Mouse (Mus musculus) lung, postnatal 0 days (tissue): ENCODE data around the gene Ovol1. TPM values are rescaled to one million over a fixed set of nuclear protein-coding genes. Genes with fewer than 3 reads are reported as not detected.

Experiments used
- ATAC-seq: fragments of 200-750 bp; cut with Nextera tagmentation; 2 replicates; pipeline ENCODE4 v1.8.0; 2017; ENCODE audit warnings: moderate library complexity
- DNase-seq: peaks from one replicate; pipeline ENCODE4 v3.0.0-alpha.2; 2016; ENCODE audit warnings: low spot score
- H3K27ac ChIP-seq: fragments of 300-500 bp; sonication (generic); 2 replicates; pipeline ENCODE4 v1.5.1; 2014; ENCODE audit warnings: antibody characterized with exemption, mild to moderate bottlenecking, low read length, mixed read lengths
- H3K27me3 ChIP-seq: fragments of 300-500 bp; sonication (generic); replicated peaks from 2 replicates; pipeline ENCODE4 v1.6.1; 2014; ENCODE audit warnings: low read length, mixed read lengths; ENCODE audit not compliant: insufficient read depth
- H3K36me3 ChIP-seq: fragments of 300-500 bp; sonication (generic); 2 replicates; pipeline ENCODE4 v1.6.1; 2014; ENCODE audit warnings: low read length, mixed read lengths; ENCODE audit not compliant: insufficient read depth
- H3K4me1 ChIP-seq: fragments of 300-500 bp; sonication (generic); 2 replicates; pipeline ENCODE4 v1.6.1; 2014; ENCODE audit warnings: antibody characterized with exemption, low read depth, low read length, mixed read lengths; ENCODE audit not compliant: insufficient read depth
- H3K4me2 ChIP-seq: fragments of 300-500 bp; sonication (generic); replicated peaks from 2 replicates; pipeline ENCODE4 v1.6.1; 2014; ENCODE audit warnings: low read depth, mild to moderate bottlenecking, low read length, moderate library complexity, mixed read lengths
- H3K4me3 ChIP-seq: fragments of 300-500 bp; sonication (generic); 2 replicates; pipeline ENCODE4 v1.5.1; 2014; ENCODE audit warnings: low read depth, low read length
- H3K9ac ChIP-seq: fragments of 300-500 bp; sonication (generic); replicated peaks from 2 replicates; pipeline ENCODE4 v1.6.1; 2014; ENCODE audit warnings: low read depth, mild to moderate bottlenecking
- H3K9me3 ChIP-seq: fragments of 300-500 bp; sonication (generic); 2 replicates; pipeline ENCODE4 v1.6.1; 2016; ENCODE audit warnings: low read length, mixed read lengths
- CTCF ChIP-seq: IDR thresholded peaks from 2 replicates; pipeline ENCODE4 v1.5.1; 2016; ENCODE audit warnings: antibody characterized with exemption, mild to moderate bottlenecking
- EP300 ChIP-seq: IDR thresholded peaks from 2 replicates; pipeline ENCODE4 v1.6.1; 2016; ENCODE audit warnings: antibody characterized with exemption, mild to moderate bottlenecking, control low read depth
- whole genome bisulfite sequencing: fragments of 180-500 bp; shearing (Covaris S2); extraction: QIAGEN DNeasy Blood & Tissue Kit; methylation state at CpG from one replicate; pipeline ENCODE4 v1.1.7; 2014; 5-methylcytosine and 5-hydroxymethylcytosine counted together
- polyA plus RNA-seq: library from polyadenylated mRNA; unstranded; fragments of >200 nt; fragmentation: Nextera tagmentation; extraction: Ambion mirVana; gene quantifications from 2 replicates; pipeline ENCODE4 v1.2.1, GENCODE M21; 2015

Gene Ovol1
- polyA plus RNA-seq, 1 experiment from 2014 or later = 2.1 TPM

DNA sequence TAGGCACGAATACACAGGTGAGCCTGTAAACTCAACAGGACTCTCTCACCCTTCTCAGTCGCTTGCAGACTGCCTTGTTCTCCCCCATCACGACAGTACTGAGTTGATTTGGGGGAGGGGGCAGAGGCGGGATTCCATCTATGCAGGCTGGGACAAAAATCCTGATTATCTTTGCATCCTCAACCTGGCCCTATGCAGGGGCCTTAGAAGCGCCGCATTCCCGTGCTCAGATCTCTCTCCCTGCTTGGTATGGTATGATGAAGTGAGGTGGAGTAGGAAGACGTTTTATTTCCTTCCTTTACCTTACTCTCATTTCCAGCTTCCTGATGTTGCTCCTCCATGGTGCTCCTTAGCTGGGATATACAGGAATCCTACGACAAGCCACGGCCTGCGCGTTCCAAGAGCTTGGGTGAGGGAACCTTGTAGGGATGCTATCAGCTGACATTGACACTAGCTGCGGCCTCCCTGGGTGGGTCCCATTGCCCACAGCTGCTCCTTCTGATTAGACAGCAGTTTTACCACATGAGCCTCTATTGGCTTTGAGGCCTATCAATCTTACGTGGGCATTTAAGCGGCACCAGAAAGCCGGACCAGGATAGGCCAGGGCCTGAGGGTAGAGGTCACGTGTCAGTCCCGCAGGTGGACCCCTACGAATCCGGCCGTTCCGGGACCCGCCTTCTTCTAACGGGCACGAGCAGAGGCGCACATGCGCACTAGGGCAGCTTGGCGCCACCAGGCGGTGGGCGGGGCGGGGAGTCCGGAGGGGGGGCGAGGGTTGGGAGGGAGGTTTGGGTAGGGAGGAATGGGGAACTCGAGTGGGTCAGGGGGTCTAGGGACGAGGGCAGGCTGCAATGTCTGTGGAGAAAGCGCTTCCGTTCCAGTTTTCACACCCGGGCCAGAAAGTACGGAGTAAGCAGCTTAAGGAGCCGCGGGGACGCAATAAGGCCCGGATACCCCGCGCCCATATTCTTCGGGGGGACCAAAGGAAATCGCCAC, 50.1 kb downstream of the Ovol1 start, which contains the start of gene Snx32:
Gene Snx32, minus strand, starts transcription at position 508 of the 996 bp plus-strand sequence.
- ATAC-seq (peak; percentile 100), DNase-seq (peak; percentile 99)
- Histone ChIP-seq H3K27me3 (no peaks in the 10 kb centered on the region), H3K36me3 (no peaks in the 10 kb centered on the region), H3K9me3 (no peaks in the 10 kb centered on the region), H3K27ac (peak within 1 kb of the TSS; percentile 34; the same call in 1 of the 2 replicates), H3K9ac (peak within 1 kb of the TSS; percentile 32; the same call in 1 of the 2 replicates), H3K4me2 (peak within 1 kb of the TSS; percentile 80), H3K4me1 (0 out of 2 replicates have a peak, but pooled peaks cover 10% of the 10 kb centered on the region), H3K4me3 (peak within 1 kb of the TSS; percentile 48)
- WGBS = 4% methylated on average over 46 of the region's 47 CpGs
- TF ChIP-seq EP300 = no peak
- peak; percentile 52 for TF ChIP-seq CTCF

- Histone ChIP-seq H3K4me1 (no peaks in the 10 kb centered on the region), H3K27ac (no peak within 1 kb of the TSS), H3K4me3 (no peak within 1 kb of the TSS), H3K27me3 (no peaks in the 10 kb centered on the region), H3K9me3 (no peaks in the 10 kb centered on the region), H3K4me2 (no peak within 1 kb of the TSS), H3K9ac (no peak within 1 kb of the TSS), H3K36me3 (no peaks in the 10 kb centered on the region)
- 63% methylated on average over 17 of the region's 17 CpGs for WGBS
- no peak for ATAC-seq
- DNase-seq = no peak
- TF ChIP-seq CTCF = no peak
- no peak for TF ChIP-seq EP300
Observed at GRCm38 (mm10) chr19:5503687-5504086, 56.8 kb downstream of the Ovol1 start, which contains the start of gene 1700020D05Rik. 1700020D05Rik (minus strand) TSS chr19:5503787.

DNA sequence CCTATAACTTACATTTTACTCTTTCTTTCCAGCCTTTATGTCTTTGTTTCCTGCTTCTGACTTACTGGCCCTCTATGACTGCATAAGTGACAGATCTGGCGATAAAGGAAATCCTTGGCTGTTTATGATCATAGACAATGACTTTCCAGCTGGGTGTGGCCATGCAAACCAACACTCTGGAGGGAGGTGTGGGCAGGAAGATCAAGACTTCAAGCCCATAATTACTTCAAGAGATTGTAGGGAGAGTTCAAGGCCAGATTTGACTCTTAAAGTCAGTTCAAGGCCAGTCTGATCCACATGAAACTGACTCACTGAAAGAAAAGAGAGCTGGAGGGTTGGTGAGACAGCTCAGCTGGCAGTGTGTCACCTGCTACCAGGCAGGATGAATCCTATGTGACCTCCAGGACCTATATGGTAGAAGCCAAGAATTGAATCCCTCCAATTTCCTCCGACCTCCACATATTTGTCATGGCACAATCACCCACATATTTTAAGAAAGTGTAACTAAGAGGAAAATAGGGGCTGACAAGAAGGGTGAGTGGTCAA, 60.0 kb downstream of the Ovol1 start:
- no peak overlapping the region for H3K9ac ChIP-seq
- no peak overlapping the region for H3K4me3 ChIP-seq
- peaks cover 13% of the 10 kb centered on the region for H3K36me3 ChIP-seq
- TF ChIP-seq CTCF (no peak), EP300 (no peak)
- H3K4me2 ChIP-seq = no peak overlapping the region
- H3K4me1 ChIP-seq = no peaks in the 10 kb centered on the region
- DNase-seq = no peak
- no peaks in the 10 kb centered on the region for H3K27me3 ChIP-seq
- 66% methylated on average over 2 of the region's 2 CpGs for WGBS
- H3K9me3 ChIP-seq = no peaks in the 10 kb centered on the region
- ATAC-seq = no peak
- H3K27ac ChIP-seq = no peak overlapping the region

Other genes with a start within 250 kb of the Ovol1 start
- gene Catsper1, start 224.9 kb downstream of the Ovol1 start, polyA plus RNA-seq = not detected in 2 replicates
- gene Cst6, start 211.1 kb downstream of the Ovol1 start, polyA plus RNA-seq = 0.65 and 1.4 TPM in 2 replicates
- gene Eif1ad, start 193.9 kb downstream of the Ovol1 start, polyA plus RNA-seq = 21.5 and 25.4 TPM in 2 replicates
- 182 and 191 TPM in 2 replicates for gene Banf1, start 193.5 kb downstream of the Ovol1 start, polyA plus RNA-seq
- 35.2 and 43.5 TPM in 2 replicates for gene Sart1, start 171.9 kb downstream of the Ovol1 start, polyA plus RNA-seq
- gene Tsga10ip, start 158.1 kb downstream of the Ovol1 start, polyA plus RNA-seq = 1.1 TPM in 2 replicates
- 352 and 379 TPM in 2 replicates for gene Drap1, start 135.7 kb downstream of the Ovol1 start, polyA plus RNA-seq
- gene AI837181, start 135.5 kb downstream of the Ovol1 start, polyA plus RNA-seq = 61.7 and 63.6 TPM in 2 replicates
- 0.31 TPM in 1 of 2 replicates, not detected in the other for gene Fosl1, start 113.1 kb downstream of the Ovol1 start, polyA plus RNA-seq
- gene Ccdc85b, start 102.8 kb downstream of the Ovol1 start, polyA plus RNA-seq = 14.4 and 18.0 TPM in 2 replicates
- gene Fibp, start 100.0 kb downstream of the Ovol1 start, polyA plus RNA-seq = 133 and 135 TPM in 2 replicates
- 2.6 and 2.8 TPM in 2 replicates for gene Ctsw, start 92.1 kb downstream of the Ovol1 start, polyA plus RNA-seq
- gene Efemp2, start 86.7 kb downstream of the Ovol1 start, polyA plus RNA-seq = 91.8 and 96.1 TPM in 2 replicates
- 46.7 and 50.2 TPM in 2 replicates for gene Mus81, start 72.2 kb downstream of the Ovol1 start, polyA plus RNA-seq
- 1,591 and 1,653 TPM in 2 replicates for gene Cfl1, start 70.2 kb downstream of the Ovol1 start, polyA plus RNA-seq
- gene 1700020D05Rik, start 56.9 kb downstream of the Ovol1 start, polyA plus RNA-seq = not detected in 2 replicates
- gene Snx32, start 50.1 kb downstream of the Ovol1 start, polyA plus RNA-seq = 3.6 and 3.7 TPM in 2 replicates
- 3.9 and 4.3 TPM in 2 replicates for gene Ap5b1, start 7.4 kb upstream of the Ovol1 start, polyA plus RNA-seq
- 59.6 and 68.5 TPM in 2 replicates for gene Rnaseh2c, start 41.2 kb upstream of the Ovol1 start, polyA plus RNA-seq
- gene Kat5, start 49.6 kb upstream of the Ovol1 start, polyA plus RNA-seq = 51.1 and 51.9 TPM in 2 replicates
- gene Rela, start 76.8 kb upstream of the Ovol1 start, polyA plus RNA-seq = 50.1 and 51.5 TPM in 2 replicates
- gene Sipa1, start 103.1 kb upstream of the Ovol1 start, polyA plus RNA-seq = 32.6 and 38.2 TPM in 2 replicates
- 36.8 and 36.9 TPM in 2 replicates for gene Map3k11, start 128.1 kb upstream of the Ovol1 start, polyA plus RNA-seq
- 11.3 and 12.9 TPM in 2 replicates for gene Pcnx3, start 128.3 kb upstream of the Ovol1 start, polyA plus RNA-seq
- gene Kcnk7, start 143.7 kb upstream of the Ovol1 start, polyA plus RNA-seq = 0.87 and 1.3 TPM in 2 replicates
- gene Ehbp1l1, start 165.7 kb upstream of the Ovol1 start, polyA plus RNA-seq = 19.3 and 21.6 TPM in 2 replicates
- 120 and 126 TPM in 2 replicates for gene Fam89b, start 169.0 kb upstream of the Ovol1 start, polyA plus RNA-seq
- gene Ltbp3, start 180.3 kb upstream of the Ovol1 start, polyA plus RNA-seq = 51.9 and 59.6 TPM in 2 replicates
- 64.6 TPM in 2 replicates for gene Scyl1, start 210.8 kb upstream of the Ovol1 start, polyA plus RNA-seq